Mouse (Mus musculus) lung, embryonic 15.5 days (tissue): ENCODE data around the gene Arpc5. TPM values are rescaled to one million over a fixed set of nuclear protein-coding genes. Genes with fewer than 3 reads are reported as not detected.

Source experiments
- ATAC-seq: fragments of 200-750 bp; cut with Nextera tagmentation; 2 replicates; pipeline ENCODE4 v1.8.0; 2017; ENCODE audit warnings: moderate number of reproducible peaks, borderline replicate concordance; ENCODE audit not compliant: low FRiP score, low TSS enrichment; ENCODE audit errors: extremely low read depth
- H3K27ac ChIP-seq: fragments of 300-500 bp; sonication (generic); 2 replicates; pipeline ENCODE4 v1.5.1; 2015; ENCODE audit warnings: moderate library complexity, mild to moderate bottlenecking, inconsistent platforms
- H3K27me3 ChIP-seq: fragments of 300-500 bp; sonication (generic); 2 replicates; pipeline ENCODE4 v1.6.1; 2015; ENCODE audit warnings: inconsistent platforms
- H3K36me3 ChIP-seq: fragments of 300-500 bp; sonication (generic); 2 replicates; pipeline ENCODE4 v1.6.1; 2015; ENCODE audit warnings: inconsistent platforms
- H3K4me1 ChIP-seq: fragments of 300-500 bp; sonication (generic); 2 replicates; pipeline ENCODE4 v1.6.1; 2015; ENCODE audit warnings: inconsistent platforms
- H3K4me2 ChIP-seq: fragments of 300-500 bp; sonication (generic); 2 replicates; pipeline ENCODE4 v1.6.1; 2015; ENCODE audit warnings: inconsistent platforms, mild to moderate bottlenecking, moderate library complexity
- H3K4me3 ChIP-seq: fragments of 300-500 bp; sonication (generic); 2 replicates; pipeline ENCODE4 v1.5.1; 2015; ENCODE audit warnings: mild to moderate bottlenecking, inconsistent platforms
- H3K9ac ChIP-seq: fragments of 300-500 bp; sonication (generic); 2 replicates; pipeline ENCODE4 v1.6.1; 2015; ENCODE audit warnings: inconsistent platforms
- H3K9me3 ChIP-seq: fragments of 300-500 bp; sonication (generic); 2 replicates; pipeline ENCODE4 v1.6.1; 2016; ENCODE audit warnings: inconsistent platforms
- WGBS: fragments of 180-500 bp; shearing (Covaris S2); methylation state at CpG from one replicate; pipeline ENCODE4 v1.1.7; 2015; 5-methylcytosine and 5-hydroxymethylcytosine counted together
- polyA plus RNA-seq: library from polyadenylated mRNA; unstranded; fragments of >200 nt; fragmentation: Nextera tagmentation; extraction: Ambion mirVana; gene quantifications from 2 replicates; pipeline ENCODE4 v1.2.1, GENCODE M21; 2015

The Arpc5 gene
- polyA plus RNA-seq, 1 experiment from 2014 or later: 279 TPM

DNA sequence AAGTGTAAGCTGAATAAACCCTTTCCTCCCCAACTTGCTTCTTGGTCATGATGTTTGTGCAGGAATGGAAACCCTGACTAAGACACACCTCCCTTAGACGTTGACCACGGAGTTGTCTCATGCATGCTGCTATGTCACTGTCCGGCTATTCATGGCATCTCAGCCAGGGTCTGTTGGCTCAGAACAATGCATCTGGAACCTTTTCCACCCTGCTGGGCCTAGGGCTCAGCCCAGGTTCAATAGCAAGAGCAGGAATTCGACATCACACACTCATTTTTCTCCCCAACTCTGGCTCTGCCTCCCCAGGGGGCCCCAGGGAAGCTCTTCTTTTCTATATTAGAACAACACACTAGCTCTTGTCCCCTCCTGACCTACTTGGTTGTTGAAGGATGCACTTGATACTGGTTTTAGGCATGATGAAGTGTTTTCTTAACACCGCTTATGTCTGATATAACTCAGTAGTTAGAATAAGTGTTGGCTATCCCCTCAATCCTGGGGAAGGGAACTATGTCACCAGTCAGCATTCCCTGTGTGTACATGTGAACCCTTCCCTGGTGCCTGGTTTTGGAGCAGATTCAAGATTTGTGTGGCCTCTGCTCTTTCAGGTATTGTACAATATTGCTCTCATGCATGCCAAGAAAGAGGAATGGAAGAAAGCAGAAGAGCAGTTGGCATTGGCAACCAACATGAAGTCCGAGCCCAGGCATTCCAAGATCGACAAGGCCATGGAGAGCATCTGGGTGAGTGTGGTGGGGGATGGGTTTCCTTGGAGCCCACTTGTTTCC is 54.8 kb downstream of the Arpc5 start:
- no peak overlapping the region for H3K27ac ChIP-seq
- H3K4me1 ChIP-seq: 0 out of 2 replicates have a peak, but pooled peaks cover 7% of the 10 kb centered on the region
- H3K4me2 ChIP-seq: no peak overlapping the region
- 75% methylated on average over 7 of the region's 7 CpGs for WGBS
- no peak overlapping the region for H3K9ac ChIP-seq
- H3K9me3 ChIP-seq: no peaks in the 10 kb centered on the region
- H3K4me3 ChIP-seq: no peak overlapping the region
- ATAC-seq: no peak
- H3K27me3 ChIP-seq: no peaks in the 10 kb centered on the region
- H3K36me3 ChIP-seq: no peaks in the 10 kb centered on the region

DNA sequence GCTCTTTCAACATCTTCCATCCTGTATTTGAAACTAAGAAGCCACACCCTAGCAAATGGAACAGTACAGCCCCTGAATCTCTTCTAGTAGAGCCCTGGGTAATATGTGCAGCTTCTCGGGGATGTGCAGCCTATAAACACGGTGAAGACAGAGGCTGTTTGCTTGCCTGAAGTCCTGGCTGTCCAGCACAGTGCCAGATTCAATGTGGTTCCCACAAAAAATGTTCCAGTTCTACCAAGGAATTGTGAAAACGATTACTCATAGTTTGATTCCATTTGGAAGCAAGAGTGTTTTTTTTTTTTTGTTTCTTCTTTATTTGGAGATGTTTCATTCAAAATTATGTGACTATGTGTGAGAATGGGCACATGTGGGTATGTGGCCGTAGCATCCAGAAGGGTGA is 55.4 kb downstream of the Arpc5 start:
- no peaks in the 10 kb centered on the region for H3K27me3 ChIP-seq
- H3K36me3 ChIP-seq: no peaks in the 10 kb centered on the region
- H3K4me1 ChIP-seq: 0 out of 2 replicates have a peak, but pooled peaks cover 7% of the 10 kb centered on the region
- H3K27ac ChIP-seq: no peak overlapping the region
- no peak overlapping the region for H3K4me3 ChIP-seq
- H3K9ac ChIP-seq: no peak overlapping the region
- 81% methylated on average over 4 of the region's 4 CpGs for WGBS
- no peaks in the 10 kb centered on the region for H3K9me3 ChIP-seq
- no peak for ATAC-seq
- no peak overlapping the region for H3K4me2 ChIP-seq

DNA sequence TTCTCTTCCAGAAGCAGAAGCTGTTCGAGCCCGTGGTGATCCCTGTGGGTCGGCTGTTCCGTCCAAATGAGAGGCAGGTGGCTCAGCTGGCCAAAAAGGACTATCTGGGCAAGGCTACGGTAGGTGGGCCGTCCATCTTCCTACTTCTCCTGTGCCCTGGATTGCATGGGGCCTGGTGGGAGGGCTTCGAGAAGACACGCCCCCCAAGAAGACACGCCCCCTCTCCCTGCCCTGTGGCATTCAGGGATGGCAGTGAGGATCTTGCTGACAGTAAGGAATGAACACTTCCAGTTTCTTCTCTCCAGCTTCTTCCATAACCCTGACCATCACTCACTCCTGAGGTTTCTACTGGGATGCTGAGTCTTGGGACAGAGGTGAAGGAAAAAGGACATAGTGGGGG is 57.9 kb downstream of the Arpc5 start:
- Histone ChIP-seq H3K4me1 (no peaks in the 10 kb centered on the region), H3K9ac (no peak overlapping the region), H3K4me3 (no peak overlapping the region), H3K4me2 (no peak overlapping the region), H3K27ac (no peak overlapping the region), H3K27me3 (no peaks in the 10 kb centered on the region), H3K36me3 (no peaks in the 10 kb centered on the region), H3K9me3 (no peaks in the 10 kb centered on the region)
- no peak for ATAC-seq
- 66% methylated on average over 9 of the region's 9 CpGs for WGBS

Other genes with a start within 250 kb of the Arpc5 start
- 0.12 TPM in 1 of 2 replicates, not detected in the other for gene Apobec4, start 16.0 kb upstream of the Arpc5 start, polyA plus RNA-seq
- 42.7 and 47.1 TPM in 2 replicates for gene Rgl1, start 191 bp upstream of the Arpc5 start, polyA plus RNA-seq
- gene Ncf2, start 33.7 kb downstream of the Arpc5 start, polyA plus RNA-seq: 4.0 and 5.5 TPM in 2 replicates
- gene Smg7, start 136.1 kb downstream of the Arpc5 start, polyA plus RNA-seq: 29.7 and 31.2 TPM in 2 replicates
- 4.3 and 5.0 TPM in 2 replicates for gene Nmnat2, start 188.5 kb downstream of the Arpc5 start, polyA plus RNA-seq